Mouse (Mus musculus): ENCODE measurements around the gene Epsti1.

DNA sequence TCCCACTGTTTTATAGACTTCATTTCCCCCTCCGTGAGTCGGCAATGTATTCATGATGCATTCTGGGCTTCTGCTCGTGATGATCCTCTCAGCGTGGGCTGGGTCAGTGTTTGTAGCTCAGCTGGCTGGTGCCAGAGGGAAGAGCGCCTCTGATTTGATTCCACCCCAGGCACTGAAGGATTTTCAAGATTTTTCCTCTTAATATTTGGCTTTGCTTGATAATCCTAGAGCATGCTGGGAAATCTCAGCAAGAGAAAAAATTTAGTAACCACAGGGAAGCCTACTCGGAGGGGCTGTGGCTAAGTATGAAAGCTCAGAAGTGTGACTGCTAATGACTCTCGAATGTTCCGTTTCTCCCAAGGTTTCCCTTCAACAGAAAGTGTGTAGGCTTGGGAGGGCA lies 134.8 kb downstream of the Epsti1 start:
- TF ChIP-seq CTCF (IDR thresholded peaks at IDR 0.05; ENCODE audit: control insufficient read depth, insufficient read depth, low read length) (no peak), POLR2A (IDR thresholded peaks at IDR 0.05; ENCODE audit: borderline replicate concordance, control insufficient read depth, low read depth, low read length) (no peak)
